Mouse (Mus musculus) gastrocnemius, postnatal 36 days (tissue): ENCODE data around the gene Ptk7. TPM values are rescaled to one million over a fixed set of nuclear protein-coding genes. Genes with fewer than 3 reads are reported as not detected.
A peak's percentile ranks its signal among the peaks of the same experiment; 100 is the strongest.

ENCODE experiments used
- DNase-seq, 2 experiments: peaks; one replicate each; pipeline ENCODE4 v3.0.0; 2022
- intact Hi-C: fragments of 180-260 bp; cut with DNase I; formaldehyde crosslinking; loops from one replicate; pipeline ENCODE4 v1.15.1; 2025
- total RNA-seq, 2 experiments: library from RNA; stranded (reverse); gene quantifications; 2 replicates each; pipeline ENCODE4 v1.2.3; 2021

The Ptk7 gene
- total RNA-seq, 2 experiments from 2014 or later, result 0.79 to 0.94 TPM

DNA sequence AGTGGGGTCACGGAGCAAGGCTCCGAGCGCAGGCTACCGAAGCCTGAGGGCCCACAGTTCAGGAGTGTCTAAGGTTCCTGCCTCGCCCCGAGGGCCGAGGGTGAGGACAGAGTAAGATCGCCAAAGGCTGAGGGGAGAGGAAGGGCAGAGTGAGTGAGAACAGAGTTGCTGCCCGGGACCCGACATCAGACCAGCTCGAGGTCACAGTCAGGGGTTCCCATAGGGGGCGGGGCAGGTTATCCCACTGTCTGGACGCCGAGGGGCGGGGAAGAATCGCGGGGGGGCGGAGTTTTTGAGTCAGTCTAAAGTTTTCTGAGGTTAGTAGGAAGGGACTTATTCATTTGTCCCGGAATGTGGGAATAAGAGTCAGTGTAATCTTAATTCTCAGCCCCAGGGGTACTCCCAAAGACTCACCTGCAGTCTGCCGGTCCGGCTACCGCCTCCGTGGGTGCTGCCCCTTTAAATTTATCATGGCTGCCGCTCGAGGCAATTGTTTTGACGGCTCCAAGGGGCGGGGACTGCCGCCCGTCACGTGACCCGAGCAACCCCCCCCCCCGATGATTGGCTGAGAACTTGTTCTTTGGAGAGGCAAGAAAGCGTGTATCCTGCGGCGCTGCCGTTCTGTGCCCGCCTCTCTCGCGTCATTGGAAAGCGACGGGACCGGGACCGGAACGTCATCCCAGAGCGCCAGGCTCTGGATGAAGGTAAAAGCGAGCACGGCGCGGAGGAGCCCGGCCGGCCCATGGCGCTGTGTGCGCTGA is 16.4 kb upstream of the Ptk7 start, which contains the start of the genes Klc4 and Mrpl2:
Klc4 (minus strand) TSS at position 462 of the 761 bp plus-strand sequence.
Mrpl2 (plus strand) TSS at position 669 of the 761 bp plus-strand sequence.
- intact Hi-C loops, result no loop called here
- peak; percentile 97 to 99 for DNase-seq

DNA sequence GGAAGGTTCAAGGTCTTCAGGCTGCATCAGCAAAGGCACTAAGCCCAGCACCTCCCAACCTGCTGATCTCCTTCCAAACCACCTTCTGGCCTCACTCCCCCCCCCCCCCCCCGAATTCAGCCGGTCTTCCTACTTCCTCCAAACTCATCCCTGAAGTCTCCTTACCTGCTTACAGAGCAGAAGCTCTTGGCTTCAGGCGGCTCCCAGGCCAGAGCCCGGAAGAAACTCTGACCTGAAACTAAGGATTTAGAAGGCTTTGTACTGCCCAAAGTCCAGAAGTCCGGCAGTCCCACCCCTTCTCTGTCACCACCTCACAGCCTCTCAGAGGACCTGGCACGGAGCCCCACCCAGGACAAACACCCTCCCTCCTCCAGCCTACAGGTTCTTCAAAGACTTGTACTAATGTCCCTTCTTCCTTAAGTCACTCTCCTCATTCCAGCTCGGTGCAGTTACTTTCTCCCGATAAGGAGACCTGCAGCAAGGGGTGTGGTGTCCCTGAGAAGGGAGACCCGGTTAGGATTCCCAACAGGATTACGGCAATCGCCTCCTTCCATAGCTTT is 15.7 kb upstream of the Ptk7 start:
- DNase-seq, result no peak
- intact Hi-C loops, result loop anchor here (5.0 kb wide), 1 partner anchor 77 kb away; no protein-coding TSS in a partner anchor

DNA sequence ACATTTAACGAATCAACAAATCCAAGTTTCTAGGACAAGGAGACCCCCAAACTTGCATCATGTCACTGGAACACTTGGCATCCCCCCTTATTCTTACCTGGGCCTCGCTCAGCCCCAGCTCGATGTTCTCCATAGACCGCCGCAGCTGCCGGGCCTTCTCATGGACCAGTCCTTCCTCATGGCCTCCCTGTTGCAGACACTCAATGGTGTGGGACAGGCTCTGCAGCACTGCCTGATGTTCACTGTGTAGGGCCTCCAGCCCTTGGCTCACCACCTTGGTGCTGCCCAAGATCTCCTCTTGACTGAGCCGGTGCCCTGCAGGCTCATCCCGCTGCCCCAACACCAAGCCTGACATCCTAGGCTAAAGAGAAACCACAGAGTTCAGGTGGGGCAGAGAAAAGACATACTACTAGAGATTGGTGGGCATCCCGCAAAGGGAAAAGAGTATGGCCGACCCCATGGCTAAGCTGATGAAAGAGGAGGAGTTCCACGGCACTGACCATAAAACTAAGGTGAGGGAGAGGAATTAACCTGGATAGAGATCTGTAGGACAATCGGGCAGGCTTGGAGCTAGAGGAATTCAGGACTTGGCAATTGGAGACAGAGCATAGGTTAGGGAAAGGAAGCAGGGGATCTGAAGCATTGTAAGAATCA is 15.0 kb upstream of the Ptk7 start:
- intact Hi-C loops, result loop anchor here (5.0 kb wide), 1 partner anchor 78 kb away; no protein-coding TSS in a partner anchor
- DNase-seq, result no peak

DNA sequence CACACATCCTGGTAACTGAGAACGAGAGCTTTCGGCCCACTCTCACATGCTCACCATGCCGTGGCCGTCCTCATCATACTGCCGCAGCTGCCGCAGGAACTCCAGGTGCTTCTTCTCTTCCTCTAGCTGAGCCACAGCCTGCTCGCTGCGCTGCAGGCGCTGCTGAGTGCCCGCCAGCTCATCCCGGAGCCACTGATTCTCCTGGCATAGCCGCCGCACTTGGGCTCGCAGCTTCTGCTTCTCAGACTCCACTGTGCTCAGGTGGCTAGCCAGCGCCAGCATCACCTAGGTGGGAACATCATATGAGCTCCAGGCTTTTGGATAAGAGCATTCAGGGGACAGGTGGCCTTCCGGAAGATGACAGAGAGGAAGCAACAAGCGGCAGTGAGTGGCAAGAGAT is 12.8 kb upstream of the Ptk7 start:
- no peak for DNase-seq
- intact Hi-C loops, result loop anchor here (5.0 kb wide), 1 partner anchor 80 kb away; no protein-coding TSS in a partner anchor

DNA sequence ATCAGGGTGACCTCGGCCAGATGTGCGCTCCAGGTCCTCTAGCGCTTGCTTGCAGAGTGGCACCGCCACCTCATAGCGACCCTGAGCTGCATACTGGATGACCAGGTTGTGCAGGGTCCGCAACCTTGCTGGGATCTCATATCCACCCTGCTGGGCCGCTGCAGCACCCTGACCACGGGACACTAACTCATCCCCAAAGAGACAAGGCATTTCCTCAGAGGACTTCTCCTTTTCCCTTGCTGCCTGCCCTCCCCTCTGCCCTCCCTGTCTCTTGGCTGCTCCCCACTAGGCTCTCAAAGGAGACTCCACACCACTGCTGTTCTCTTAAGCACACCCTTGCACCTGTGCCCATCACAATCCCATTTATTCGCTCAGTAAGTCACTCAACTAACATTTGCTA is 10.6 kb upstream of the Ptk7 start:
- intact Hi-C loops, result loop anchor here (5.0 kb wide), 2 partner anchors 78 to 82 kb away; no protein-coding TSS in a partner anchor
- no peak for DNase-seq

DNA sequence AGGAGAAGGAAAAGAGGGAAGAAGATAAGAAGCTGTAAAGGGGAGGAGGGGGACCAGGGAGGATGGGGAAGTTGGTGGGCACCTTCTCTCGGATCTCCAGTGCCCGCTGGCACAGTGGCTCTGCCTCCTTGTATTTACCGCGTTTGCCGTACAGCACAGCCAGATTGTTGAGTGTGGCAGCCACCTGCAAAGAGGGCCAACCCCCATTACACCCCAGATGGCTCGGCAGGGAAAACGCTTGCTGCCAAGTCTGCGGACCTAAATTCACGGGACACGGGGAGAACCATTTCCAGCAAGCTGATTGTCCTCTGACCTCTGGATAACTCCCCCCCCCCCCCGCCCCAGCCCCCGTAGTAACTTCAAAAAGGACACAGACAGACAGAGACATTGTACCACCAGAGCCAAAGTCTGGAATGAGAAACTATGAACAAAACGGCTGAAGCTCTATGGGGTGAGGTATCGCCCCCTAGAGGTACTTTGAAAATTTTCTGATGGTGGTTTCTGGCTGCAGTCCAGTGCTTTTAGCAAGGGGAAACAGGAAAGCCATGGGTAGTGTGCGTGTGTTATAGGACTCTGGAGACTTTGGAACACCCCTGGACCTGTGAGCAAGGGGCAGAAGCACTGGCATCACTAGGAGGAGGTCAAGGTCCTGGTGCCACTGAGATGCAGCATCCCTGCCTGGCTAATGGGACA is 7.7 kb upstream of the Ptk7 start:
- DNase-seq, result no peak
- intact Hi-C loops, result loop anchor here (2.0 to 5.0 kb wide), 2 partner anchors 75 to 110 kb away; no protein-coding TSS in a partner anchor

DNA sequence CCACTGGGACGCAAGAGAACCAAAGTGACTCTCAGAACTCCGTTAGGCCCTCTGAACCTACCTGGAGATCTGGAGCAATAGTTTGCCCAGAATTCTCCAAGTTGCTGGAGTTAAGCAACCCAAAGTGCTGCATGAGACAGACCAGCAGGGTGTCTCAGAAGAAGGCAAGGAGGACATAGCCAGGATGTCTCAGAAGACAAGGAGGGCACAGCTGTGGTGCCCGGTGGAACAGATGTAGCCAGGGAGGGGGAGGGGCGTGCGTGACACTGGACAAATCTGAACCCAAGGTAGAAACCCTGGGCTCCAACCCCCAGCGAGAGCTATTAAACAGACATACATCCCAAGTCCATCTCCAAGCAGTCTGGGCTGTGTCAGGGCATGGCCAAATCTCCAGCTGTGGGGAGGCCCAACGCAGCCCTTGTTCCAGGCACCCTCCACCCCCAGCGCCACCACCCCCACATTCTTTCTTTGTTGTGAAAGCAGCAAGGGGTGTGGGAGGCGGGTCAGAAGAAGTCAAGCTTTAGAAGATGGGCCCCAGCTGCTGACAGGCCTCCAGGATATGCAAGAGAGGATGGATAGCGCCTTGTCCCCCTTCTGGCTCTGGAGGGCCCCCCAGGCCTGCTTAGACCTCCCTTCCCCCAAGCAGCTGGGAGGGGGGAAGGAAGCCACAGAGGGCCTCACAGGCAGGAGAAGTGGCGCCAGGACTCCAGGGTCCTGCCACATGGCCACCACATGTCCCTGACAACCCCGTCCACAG is 559 bp upstream of the Ptk7 start:
- no peak for DNase-seq
- intact Hi-C loops, result no loop called here

DNA sequence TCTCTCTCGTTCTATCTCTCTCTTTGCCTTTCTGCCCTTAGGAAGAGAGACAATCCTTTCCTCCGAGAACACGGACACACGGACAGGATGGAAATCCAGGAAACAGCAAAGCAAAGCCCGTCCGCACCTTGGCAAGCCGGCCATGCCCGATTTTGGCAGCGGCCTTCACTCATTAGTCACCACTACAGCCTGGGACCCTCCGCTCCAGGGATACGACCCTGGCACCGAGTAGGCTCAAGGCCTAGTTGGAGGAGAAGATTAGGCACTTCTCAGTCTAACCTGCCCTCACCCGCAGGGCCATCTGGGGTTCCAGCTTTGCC is 873 bp downstream of the Ptk7 start:
- no peak for DNase-seq

DNA sequence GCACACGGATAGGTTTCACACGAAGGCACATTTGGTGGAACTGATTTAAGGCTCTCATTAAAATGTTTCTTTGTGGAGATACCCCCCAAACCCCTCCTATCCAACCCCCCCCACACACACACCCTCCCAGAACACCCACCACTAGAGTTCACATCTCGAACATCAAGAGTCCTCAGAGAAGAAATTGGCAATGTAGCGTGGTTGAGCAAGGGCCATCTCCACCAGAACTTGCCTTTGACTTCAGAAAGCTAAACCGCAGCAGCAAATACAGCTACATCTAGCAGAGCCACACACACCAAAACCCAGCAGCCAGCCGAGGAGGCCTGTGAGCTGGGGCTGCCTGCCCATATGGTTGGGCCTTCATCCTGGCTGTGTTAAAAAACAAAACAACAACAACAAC is 1.9 kb downstream of the Ptk7 start:
- intact Hi-C loops, result no loop called here
- DNase-seq, result no peak

More for the DNA sequence above, 873 bp downstream of the Ptk7 start:
- intact Hi-C loops, result no loop called here

DNA sequence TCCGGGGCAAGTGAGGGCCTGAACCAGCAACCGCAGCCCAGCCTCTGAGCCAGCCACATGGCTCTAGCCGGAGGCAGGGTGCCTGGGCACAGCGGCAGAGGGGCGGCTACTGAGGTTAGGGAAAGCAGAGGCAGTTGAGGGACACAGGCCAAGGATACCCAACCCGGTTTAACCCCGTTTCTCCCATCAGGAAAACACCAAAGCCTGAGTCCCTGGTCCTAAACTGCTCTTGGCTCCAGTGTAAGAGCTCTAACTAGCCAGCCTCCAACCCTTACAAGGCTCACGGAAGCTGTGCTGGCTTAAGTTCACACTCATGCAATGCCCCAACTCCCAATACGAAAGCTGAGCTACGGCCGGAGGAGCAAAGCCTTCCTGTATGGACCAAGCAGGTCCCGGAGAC is 4.7 kb downstream of the Ptk7 start:
- no peak for DNase-seq
- intact Hi-C loops, result no loop called here

DNA sequence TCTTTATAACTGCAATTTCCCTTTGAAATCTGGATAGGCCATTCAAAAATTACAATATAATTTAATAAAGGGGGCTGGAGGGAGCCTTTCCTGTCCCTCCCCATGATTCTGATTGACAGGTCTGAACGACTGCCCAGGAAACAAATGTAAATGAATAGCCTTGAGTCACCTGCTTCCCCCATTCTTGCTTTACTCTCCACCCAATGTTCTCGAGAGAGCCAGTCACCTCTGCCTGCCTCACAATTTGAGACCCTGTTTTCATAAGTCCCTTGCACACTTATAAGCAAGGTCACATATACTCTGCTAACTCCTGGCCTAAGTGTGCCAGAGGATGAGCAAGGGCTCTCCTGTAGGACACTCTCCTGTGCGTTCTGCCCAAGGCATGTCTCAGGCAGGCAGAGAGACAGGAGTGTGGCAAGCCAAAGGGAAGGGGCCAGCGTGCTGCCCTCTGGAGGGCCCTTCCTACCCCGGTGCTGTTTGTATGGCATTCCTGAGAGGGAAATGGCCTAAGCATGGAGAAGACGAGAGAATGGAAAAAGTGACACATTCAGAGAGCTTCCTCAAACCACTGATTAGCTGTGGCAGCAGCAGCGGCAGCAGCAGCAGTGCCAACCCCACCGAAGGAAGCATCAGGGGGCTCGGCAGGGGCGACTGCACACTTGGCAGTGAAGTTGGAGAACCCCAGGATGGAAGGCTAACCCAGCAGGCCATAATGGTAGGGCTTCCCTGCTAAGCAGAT is 5.3 kb downstream of the Ptk7 start:
- intact Hi-C loops, result no loop called here
- DNase-seq, result no peak

DNA sequence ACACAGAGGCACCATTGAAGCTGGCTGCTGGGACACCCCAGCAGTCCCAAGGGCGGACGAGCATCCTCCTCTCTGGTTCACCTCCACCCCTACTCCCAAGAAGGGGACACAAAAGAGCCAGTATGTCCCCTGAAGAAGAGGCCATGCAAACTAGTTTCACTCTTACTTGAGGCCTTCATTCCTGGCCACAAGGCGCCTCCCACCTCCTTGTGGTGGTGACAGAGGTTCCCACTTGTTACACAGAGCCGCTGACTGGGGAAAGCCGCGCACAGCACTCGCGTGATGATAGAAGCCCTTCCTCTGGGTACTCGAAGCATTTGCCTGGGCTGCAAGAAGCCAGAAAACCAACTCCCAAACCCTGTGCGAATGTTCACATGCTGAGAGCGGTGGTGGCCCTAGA is 7.0 kb downstream of the Ptk7 start:
- no peak for DNase-seq
- intact Hi-C loops, result no loop called here

DNA sequence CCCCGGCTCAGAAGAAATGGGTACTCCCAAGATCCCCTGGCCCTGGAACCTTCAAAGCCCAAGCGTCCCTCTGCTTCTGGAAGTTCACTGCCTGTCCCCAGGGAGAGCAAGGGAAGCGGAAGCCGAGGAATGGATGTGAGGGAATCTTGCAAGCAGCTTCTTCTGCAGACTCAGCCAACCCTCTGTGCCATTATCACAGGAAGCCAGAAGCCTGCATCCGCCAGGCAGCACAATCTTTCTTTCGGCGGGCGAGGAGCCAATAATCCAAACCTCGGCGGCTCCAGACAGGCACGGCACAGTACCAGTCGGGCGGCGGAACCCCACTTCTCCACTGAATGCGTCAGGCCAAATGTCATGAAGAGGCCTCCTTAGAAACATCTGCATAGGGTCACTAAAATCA is 8.0 kb downstream of the Ptk7 start:
- DNase-seq, result no peak
- intact Hi-C loops, result no loop called here

DNA sequence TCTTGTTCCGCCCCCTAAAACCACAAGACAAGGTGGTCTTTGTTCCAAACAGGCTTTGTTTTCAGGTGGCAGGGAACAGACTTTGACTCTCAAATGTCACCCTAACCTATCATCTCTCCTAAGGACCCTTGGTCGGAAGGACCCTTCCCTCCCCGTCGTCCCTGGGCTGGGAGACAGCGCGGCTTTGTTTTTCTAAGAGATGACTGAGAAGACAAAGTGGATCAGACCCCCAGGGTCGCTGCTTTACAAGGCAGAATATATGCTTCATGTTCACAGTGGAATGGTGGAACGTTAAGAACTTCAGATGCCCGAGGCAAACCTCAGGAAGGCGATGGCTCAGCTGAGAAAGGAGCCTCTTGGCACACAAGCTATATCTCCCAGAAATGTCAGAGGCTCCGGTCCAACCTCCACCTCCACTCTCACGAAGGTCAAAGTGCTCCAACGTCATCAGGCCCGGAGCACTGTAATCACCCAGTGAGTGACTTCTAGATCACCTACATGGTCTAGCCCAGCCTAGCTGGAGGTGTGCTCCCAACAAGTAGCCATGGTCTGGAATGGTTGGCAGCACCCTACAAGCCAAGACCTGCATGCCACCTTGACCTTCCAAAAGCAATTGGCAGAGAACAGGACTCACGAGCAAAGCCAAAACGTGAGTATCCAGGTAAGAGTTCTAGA is 9.5 kb downstream of the Ptk7 start:
- intact Hi-C loops, result no loop called here
- DNase-seq, result no peak

DNA sequence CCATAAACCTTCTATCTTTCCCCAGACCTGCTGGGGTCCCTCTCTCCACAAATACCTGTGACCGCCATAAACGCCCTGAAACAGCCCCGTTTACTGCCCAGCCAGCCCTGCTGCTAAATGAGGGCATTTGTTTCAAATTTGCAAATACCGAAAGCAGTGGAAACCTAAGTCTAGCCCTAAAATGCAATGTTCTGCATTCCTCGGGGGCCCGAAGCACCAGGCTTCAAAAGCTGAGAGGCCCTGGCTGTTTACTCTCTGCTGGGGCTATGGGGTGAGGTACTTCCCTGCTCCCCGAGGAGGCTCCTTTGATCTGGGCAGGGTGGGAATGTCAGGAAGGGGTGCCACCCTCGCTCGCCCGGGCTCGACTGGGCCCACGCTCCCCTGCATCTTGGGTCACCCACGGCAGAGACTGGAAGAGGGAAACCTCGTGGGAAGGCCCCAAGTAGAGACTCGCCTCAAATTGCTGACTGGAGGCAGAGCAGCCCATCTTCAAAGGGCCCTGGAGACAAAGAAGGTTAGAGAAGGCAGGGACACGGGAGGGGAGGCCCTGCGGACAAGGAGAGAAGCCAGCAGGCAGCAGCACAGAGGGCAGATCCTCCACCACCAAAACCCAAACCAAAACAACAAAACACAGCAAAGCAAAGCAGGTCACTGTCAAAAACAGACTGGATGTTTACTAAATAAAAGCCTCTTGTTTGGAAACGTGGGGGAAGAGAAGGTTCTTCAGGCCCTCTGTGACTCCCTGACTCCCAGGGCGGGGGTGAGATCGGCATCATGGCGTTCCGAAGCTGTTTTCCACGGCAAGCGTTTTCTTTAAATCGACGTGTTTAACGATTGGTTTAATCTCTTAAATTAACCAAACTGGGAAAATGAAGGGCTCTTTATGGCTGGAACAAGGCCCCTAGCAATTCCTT is 10.3 kb downstream of the Ptk7 start:
- intact Hi-C loops, result no loop called here
- no peak for DNase-seq

DNA sequence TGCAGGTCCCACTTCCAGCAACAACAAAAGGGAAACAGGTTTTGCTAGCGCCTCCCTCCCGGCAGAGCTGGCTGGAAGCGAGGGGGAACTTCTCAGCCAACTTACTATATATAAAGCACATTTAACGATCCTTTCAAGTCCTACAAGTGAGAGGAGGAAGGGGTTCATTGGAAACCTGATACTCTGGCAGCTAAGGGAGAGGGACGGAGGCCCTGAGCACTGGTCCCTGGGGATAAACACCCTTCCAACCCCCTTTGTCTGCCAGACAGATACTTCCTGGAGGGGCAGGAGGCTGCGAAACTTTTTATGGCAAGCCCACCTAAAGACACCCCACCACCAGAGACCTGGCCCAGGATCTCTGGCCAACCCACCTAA is 10.9 kb downstream of the Ptk7 start:
- DNase-seq, result no peak
- intact Hi-C loops, result no loop called here

DNA sequence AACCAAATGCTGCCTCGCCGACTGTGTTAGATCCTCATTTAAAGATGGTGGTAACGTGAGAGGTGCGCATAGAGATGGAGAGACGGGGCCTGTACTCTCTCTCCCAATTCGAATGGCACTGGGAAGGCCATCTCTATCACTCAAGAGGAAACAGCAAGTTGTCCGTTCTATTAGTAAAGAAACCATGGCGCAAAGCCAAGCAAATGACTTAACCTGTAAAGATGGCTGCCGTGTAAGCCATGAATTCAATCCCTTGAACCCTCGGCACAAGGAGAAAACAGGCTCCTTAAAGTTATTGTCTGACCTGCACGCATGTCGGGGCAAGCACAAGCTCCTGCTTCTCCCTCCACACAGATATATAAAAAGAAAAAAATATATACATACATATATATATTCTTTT is 11.5 kb downstream of the Ptk7 start:
- no peak for DNase-seq
- intact Hi-C loops, result no loop called here

DNA sequence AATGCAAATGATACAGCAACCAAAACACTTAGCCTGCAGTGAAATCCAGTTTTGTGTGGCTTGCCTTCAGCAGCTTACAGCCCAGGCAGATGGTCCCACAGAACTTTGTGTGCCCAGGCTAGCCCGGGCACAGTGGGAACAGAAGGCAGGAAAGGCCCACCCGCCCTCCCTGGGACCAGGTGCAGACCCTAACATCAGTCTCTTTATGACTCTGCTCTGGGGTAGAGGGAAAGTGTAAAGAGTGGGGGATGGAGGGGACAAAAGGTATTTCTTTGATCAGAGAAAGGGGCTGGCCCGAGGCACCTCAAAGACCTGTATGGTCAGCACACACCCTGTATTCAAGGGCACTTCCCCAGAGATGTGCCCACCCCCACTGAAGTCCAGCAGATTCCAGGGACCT is 16.1 kb downstream of the Ptk7 start:
- intact Hi-C loops, result no loop called here
- DNase-seq, result no peak
